Mouse (Mus musculus): ENCODE results near the gene Zfp580.

DNA sequence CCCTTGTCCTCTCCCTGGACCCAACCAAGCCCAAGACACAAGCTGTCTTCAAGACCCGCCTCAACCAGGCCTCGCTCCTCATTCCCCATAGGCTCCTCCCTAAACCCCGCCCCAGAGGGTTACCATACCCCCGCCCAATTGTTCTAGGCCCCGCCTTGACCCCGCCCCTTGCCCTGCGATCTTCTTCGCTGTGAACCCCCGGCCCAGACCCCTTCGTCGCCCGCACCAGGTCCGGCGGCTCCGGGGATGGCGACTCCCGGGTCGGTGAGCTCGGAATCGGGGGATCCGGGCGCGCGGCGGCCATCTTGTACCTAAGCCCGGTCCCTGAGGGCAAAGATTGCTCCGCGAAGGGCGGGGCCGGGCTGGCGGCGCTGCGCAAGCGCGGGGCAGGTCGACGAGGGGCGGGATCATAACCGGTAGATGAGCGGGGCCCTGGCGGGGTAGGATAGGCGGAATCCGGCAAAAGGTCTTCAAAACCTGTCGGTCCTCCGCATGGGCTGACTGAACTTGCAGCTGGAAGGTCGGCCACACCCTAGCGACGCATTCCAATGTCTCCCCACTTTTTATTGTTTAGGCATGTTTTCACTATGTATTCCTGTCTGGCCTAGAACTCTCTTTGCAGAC is 13.1 kb upstream of the Zfp580 start, which contains the start of gene Zfp784:
- TF ChIP-seq CTCF (IDR thresholded peaks at IDR 0.05; ENCODE audit: extremely low read depth, insufficient read depth, insufficient read length, insufficient replicate concordance) (no peak), POLR2A (IDR thresholded peaks at IDR 0.05; ENCODE audit: low read depth, low read length) (peak; percentile 79)

All from spleen, adult 2 months (tissue).